Mouse (Mus musculus): ENCODE measurements around the gene Eif5. TPM values are rescaled to one million over a fixed set of nuclear protein-coding genes. Genes with fewer than 3 reads are reported as not detected.

The Eif5 gene
- total RNA-seq (2012; rRNA removed) (183 and 201 TPM in 2 replicates), polyA plus RNA-seq (2012; ENCODE audit: insufficient read depth in 1 of 2, insufficient read length in 2 of 2, low read depth in 1 of 2, low replicate concordance in 2 of 2, missing spikeins in 1 of 2) (100 to 1,000 TPM; 276 to 330 TPM)

GRCm38 (mm10) chr12:111537796-111538291, at the start of gene Eif5:
Eif5 (plus strand) TSS chr12:111538016.
- DNase-seq (ENCODE audit: low read depth, low spot score), result peak; percentile 99
- peak within 1 kb of the TSS; percentile 71 to 90 for H3K4me3 ChIP-seq (ENCODE audit: control insufficient read depth in 1 of 2, insufficient read depth in 1 of 2, low read depth in 2 of 2, low read length in 2 of 2)
- peaks cover 31% of the 10 kb centered on the region for H3K79me2 ChIP-seq (ENCODE audit: control insufficient read depth, insufficient read depth, low read length, poor library complexity)
- H3K27me3 ChIP-seq (ENCODE audit: control insufficient read depth in 1 of 2, insufficient read depth in 2 of 2, low read length in 2 of 2), result no peaks in the 10 kb centered on the region
- peak within 1 kb of the TSS; percentile 81 for H3K27ac ChIP-seq (ENCODE audit: control insufficient read depth, low read depth, low read length)
- peaks cover 34 to 49% of the 10 kb centered on the region in 2 experiments for H3K36me3 ChIP-seq (ENCODE audit: control insufficient read depth in 1 of 2, insufficient read depth in 2 of 2, low read length in 2 of 2)
- peak within 1 kb of the TSS; percentile 99 for H3K9ac ChIP-seq (ENCODE audit: control insufficient read depth, low read depth, low read length, poor library complexity, severe bottlenecking)
- H3K9me3 ChIP-seq (replicated peaks; ENCODE audit: insufficient read depth, low read length), result no peaks in the 10 kb centered on the region
- H3K4me1 ChIP-seq (ENCODE audit: control insufficient read depth in 1 of 2, insufficient read depth in 2 of 2, low read length in 2 of 2), result peaks cover 28 to 35% of the 10 kb centered on the region in 2 experiments
- TF ChIP-seq ZC3H11A (IDR thresholded peaks at IDR 0.05; ENCODE audit: low read depth, low read length) (no peak), MYB (IDR thresholded peaks at IDR 0.05; ENCODE audit: low read depth, low read length) (no peak), RCOR1 (IDR thresholded peaks at IDR 0.05; ENCODE audit: low read depth, low read length) (no peak), TBP (IDR thresholded peaks at IDR 0.05; ENCODE audit: low read depth, low read length) (peak; percentile 93), POLR2AphosphoS5 (IDR thresholded peaks at IDR 0.05; ENCODE audit: borderline replicate concordance, low read depth, low read length) (no peak; the same call in 1 of the 2 replicates), USF2 (IDR thresholded peaks at IDR 0.05; ENCODE audit: borderline replicate concordance in 1 of 2, insufficient read depth in 1 of 2, low read depth in 1 of 2, low read length in 2 of 2) (no peak), ZNF384 (IDR thresholded peaks at IDR 0.05; ENCODE audit: low read depth, low read length) (no peak), ETS1 (IDR thresholded peaks at IDR 0.05; ENCODE audit: low read depth, low read length) (no peak; the same call in 1 of the 2 replicates), MAX (IDR thresholded peaks at IDR 0.05; ENCODE audit: low read length) (no peak; the same call in 1 of the 2 replicates), SIN3A (IDR thresholded peaks at IDR 0.05; ENCODE audit: low read length) (peak; percentile 81; the same call in 1 of the 2 replicates), MAZ (IDR thresholded peaks at IDR 0.05; ENCODE audit: low read depth, low read length) (peak; percentile 92), USF1 (IDR thresholded peaks at IDR 0.05; ENCODE audit: low read depth, low read length) (peak; percentile 28), POLR2AphosphoS2 (IDR thresholded peaks at IDR 0.05; ENCODE audit: low read length) (peak; percentile 58; the same call in 1 of the 2 replicates), CHD2 (IDR thresholded peaks at IDR 0.05; ENCODE audit: low read length) (peak; percentile 99), SMC3 (IDR thresholded peaks at IDR 0.05; ENCODE audit: low read depth, low read length) (no peak), MXI1 (IDR thresholded peaks at IDR 0.05; ENCODE audit: low read depth, low read length) (peak; percentile 82), GATA1 (IDR thresholded peaks at IDR 0.05; ENCODE audit: low read depth, low read length) (no peak), E2F4 (IDR thresholded peaks at IDR 0.05; ENCODE audit: borderline replicate concordance, low read depth, low read length) (no peak), POLR2A (IDR thresholded peaks at IDR 0.05; ENCODE audit: control insufficient read depth in 1 of 2, insufficient read depth in 1 of 2, low read depth in 1 of 2, low read length in 2 of 2, poor library complexity in 1 of 2) (peak; percentile 84 to 97), CHD1 (IDR thresholded peaks at IDR 0.05; ENCODE audit: low read depth, low read length) (no peak), CTCF (IDR thresholded peaks at IDR 0.05 in 2 of 3, conservative IDR thresholded peaks at IDR 0.05 in 1 of 3; ENCODE audit: control insufficient read depth in 1 of 3, insufficient read depth in 1 of 3, low read depth in 2 of 3, low read length in 3 of 3, poor library complexity in 1 of 3, severe bottlenecking in 1 of 3) (no peak), NRF1 (IDR thresholded peaks at IDR 0.05; ENCODE audit: insufficient read depth, low read depth, low read length, poor library complexity, severe bottlenecking) (peak; percentile 54; the same call in 1 of the 2 replicates), ELF1 (IDR thresholded peaks at IDR 0.05; ENCODE audit: low read depth, low read length) (peak; percentile 90), ZKSCAN1 (IDR thresholded peaks at IDR 0.05; ENCODE audit: low read depth, low read length) (no peak), UBTF (IDR thresholded peaks at IDR 0.05; ENCODE audit: borderline replicate concordance, insufficient read depth, low read depth, low read length) (no peak), ZMIZ1 (IDR thresholded peaks at IDR 0.05; ENCODE audit: low read depth, low read length) (peak; percentile 69; the same call in 1 of the 2 replicates), BHLHE40 (IDR thresholded peaks at IDR 0.05; ENCODE audit: borderline replicate concordance, low read depth, low read length) (no peak), TCF12 (IDR thresholded peaks at IDR 0.05; ENCODE audit: low read depth, low read length) (peak; percentile 79), MAFK (IDR thresholded peaks at IDR 0.05; ENCODE audit: borderline replicate concordance, low read depth, low read length) (no peak), TAL1 (IDR thresholded peaks at IDR 0.05; ENCODE audit: low read length) (no peak), MYC (IDR thresholded peaks at IDR 0.05; ENCODE audit: low read depth, low read length) (peak; percentile 66; the same call in 1 of the 2 replicates), GABPA (IDR thresholded peaks at IDR 0.05; ENCODE audit: low read depth, low read length) (no peak), NELFE (IDR thresholded peaks at IDR 0.05; ENCODE audit: low read depth, low read length) (peak; percentile 87), RAD21 (IDR thresholded peaks at IDR 0.05; ENCODE audit: low read depth, low read length) (no peak), EP300 (IDR thresholded peaks at IDR 0.05; ENCODE audit: low read depth in 1 of 2, low read length in 2 of 2) (no peak; a peak in 1 of 4 replicates), HCFC1 (IDR thresholded peaks at IDR 0.05; ENCODE audit: low read depth, low read length) (peak; percentile 95), JUND (IDR thresholded peaks at IDR 0.05; ENCODE audit: low read depth, low read length) (no peak)
